Mouse (Mus musculus) CD4-positive, CD25-positive, alpha-beta regulatory T cell, adult 2 months (primary cell): Measurements from ENCODE around the gene Noxo1.
"Not testable (repeated sequence)": the region's sequence is repeated elsewhere in the genome, so short reads cannot be mapped to it uniquely, and the experiment has no call there.

ENCODE experiments used
- DNase-seq: peaks from one replicate; pipeline ENCODE4 v3.0.0-alpha.2; 2012; ENCODE audit warnings: low read depth, low spot score

Noxo1 gene

GRCm38 (mm10) chr17:24676877-24677276, 19.2 kb upstream of the Noxo1 start:
- DNase-seq, result no peak

DNA sequence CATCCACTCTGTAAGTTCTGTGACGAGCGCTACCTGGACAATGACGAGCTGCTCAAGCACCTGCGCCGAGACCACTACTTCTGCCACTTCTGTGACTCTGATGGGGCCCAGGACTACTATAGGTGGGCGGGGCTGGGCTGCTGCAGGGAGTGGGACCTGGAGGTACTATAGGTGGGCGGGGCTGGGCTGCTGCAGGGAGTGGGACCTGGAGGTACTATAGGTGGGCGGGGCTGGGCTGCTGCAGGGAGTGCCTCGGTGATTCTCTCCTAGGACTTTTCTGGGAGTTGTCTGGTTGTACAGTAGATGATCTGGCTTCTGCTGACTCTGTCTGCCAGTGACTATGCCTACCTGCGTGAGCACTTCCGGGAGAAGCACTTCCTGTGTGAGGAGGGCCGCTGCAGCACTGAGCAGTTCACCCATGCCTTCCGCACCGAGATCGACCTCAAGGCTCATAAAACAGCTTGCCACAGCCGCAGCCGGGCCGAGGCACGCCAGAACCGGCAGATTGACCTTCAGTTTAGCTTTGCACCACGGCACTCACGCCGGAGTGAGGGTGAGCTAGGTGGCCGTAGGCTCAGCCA, 18.4 kb upstream of the Noxo1 start:
- DNase-seq, result no peak

DNA sequence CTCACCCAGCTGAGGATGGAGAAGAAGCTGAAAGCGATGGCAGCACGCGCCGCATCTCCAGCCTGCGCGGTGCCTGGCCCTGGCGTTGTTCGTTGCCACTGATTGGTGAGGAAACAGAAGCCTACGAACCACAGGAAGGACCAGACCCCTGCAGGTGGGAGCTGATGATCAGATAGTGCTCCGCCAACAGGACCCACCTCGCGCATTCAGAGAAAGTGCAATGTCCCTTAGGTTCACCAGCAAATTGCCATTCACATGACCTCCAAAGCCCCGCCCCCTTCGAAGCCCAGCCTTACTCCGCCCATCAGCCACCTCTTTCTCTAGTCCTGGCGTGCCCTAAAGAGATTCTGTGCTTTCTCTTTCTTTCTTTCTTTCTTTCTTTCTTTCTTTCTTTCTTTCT, 9.5 kb upstream of the Noxo1 start:
- peak; percentile 78 for DNase-seq

DNA sequence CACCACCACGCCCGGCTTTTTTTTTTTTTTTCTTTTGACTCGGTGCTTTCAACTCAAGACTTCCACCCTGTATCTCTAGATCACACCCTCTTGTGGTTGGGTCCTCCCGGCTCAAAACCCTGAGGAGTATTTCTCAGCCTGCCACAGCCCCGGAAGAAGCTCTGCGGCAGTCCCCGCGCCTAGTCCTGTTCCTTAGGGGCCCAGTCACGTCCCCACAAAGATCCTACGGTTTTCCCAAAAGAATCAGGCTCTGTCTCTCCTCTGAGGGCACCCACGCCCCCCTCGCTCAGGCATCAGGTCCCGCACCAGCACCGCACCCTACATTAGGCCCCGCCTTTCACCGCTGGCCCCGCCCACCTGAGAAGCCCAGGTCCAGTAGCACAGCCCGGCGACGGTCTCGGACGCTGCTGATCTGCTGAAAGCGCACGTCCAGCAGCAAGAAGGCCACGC, 8.9 kb upstream of the Noxo1 start:
- DNase-seq, result peak; percentile 79

DNA sequence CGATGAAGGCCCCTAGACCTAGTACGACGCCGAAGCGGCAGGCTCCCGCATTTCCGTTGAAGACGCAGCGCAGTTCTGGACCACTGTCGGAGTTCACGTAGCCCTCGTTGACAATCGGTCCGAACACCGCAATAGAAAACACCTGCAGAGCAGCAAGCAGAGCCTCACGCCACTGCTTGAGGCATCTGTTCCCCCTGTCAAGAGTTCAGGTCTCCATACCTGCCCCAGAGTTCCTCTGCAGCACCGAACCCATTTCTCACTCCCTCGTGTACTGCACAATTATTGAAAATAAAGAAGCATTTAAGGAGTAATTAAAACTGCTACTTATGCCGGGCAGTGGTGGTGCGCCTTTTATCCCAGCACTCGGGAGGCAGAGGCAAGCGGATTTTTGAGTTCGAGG, 8.4 kb upstream of the Noxo1 start:
- no peak for DNase-seq

- peak; percentile 40 for DNase-seq
Observed at GRCm38 (mm10) chr17:24689251-24690081, 6.6 kb upstream of the Noxo1 start, which contains the start of gene Syngr3. TSS of gene Syngr3 (minus strand) at chr17:24689955.

GRCm38 (mm10) chr17:24692385-24692784, 3.6 kb upstream of the Noxo1 start:
- no peak for DNase-seq

GRCm38 (mm10) chr17:24695326-24696010, 566 bp upstream of the Noxo1 start:
- DNase-seq, result no peak

DNA sequence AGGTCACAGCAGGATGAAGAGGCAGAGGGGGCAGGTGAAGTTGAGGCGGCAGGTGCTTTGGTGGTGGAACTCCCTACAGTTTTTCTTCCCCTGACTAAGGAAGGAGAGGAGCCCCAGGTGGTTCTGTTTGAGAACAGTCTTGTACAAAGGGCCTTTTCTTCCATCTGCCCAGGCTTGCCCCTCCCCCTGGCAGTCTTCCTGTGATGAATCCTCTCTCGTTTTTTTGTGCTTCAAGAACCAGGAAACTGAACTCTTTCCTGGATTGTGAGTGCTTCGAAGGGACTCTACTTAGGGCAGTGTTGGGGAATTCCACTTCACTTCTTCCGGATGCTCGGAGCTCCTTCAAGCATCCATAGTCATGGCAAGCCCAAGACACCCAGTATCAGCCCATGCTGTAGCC, 2.0 kb downstream of the Noxo1 start:
- DNase-seq, result no peak

DNA sequence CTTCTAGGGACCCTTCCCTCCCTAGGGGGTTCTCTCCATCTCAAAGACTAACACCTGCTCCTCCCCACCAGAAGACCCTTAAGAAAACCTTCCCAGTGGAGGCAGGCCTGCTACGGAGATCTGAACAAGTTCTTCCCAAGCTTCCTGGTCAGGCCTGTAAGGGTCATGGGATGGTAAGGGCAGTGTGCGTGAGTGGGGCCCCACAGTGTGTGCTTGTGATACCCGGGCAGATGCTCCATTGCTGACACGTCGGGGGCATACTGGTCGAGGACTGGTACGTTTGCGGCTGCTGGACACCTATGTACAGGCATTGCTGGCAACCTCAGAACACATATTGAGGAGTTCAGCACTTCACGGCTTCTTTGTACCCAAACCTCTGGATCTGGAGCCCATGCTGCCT, 2.7 kb downstream of the Noxo1 start:
- DNase-seq, result no peak

DNA sequence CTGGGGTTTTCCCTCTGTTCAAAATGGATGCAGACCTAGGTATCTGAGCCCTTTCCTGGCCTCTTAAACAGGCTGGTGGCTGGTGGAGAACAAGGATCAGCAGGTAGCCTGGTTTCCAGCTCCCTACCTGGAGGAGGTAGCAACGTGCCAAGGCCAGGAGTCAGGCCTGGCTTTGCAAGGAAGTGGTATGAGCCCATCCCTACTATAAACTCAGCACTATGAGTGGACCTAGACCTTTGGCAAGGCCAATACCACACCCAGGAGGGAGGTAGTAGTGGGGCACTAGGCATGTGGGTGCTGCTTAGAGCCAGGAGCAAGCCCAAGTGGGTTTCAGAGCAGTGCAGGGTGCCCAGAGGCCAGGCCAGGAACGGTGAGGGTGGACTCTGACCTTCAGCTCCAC, 3.4 kb downstream of the Noxo1 start:
- DNase-seq, result no peak

- no peak for DNase-seq
Observed at GRCm38 (mm10) chr17:24701251-24701650, 5.2 kb downstream of the Noxo1 start.

- DNase-seq, result no peak
Observed at GRCm38 (mm10) chr17:24705821-24706220, 9.8 kb downstream of the Noxo1 start.

DNA sequence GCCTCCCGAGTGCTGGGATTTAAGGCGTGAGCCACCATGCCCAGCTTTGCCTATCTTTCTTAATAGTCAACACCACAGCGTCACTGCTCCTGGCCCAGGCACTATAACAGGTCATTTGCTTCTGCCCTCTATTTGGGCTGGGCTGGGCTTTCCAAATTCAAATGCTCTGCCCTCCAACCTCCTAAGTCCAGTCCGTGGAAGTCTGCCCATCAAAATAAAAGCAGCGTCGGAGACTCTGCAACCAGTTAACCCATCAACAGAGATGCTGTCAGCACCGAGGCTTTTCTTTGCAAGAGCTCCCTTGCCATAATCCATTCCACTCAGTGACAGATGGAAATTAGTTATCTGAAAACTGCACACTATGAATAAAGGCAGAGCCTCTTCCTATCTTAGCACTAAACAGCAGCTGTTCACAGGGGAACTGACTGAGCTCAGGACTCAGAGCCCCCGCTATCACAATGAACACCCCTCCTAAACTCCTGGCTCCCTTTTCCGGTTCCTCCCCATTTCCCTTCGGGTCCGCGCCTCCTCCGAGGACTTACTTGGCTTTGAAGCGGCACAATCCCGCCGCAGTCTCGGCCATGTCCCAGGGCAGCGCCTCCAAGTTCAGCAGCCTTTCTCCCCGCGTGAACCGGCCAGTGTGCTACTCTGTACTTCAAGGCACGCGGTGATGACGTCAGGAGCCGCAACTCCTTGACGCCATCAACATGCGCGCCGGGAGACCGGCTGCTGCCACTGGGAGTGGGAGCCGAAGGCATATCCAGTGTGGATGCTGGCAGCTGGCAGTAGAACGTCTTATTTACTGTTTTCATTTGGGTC, 11.2 kb downstream of the Noxo1 start, which contains the start of gene Tbl3:
Gene Tbl3 (minus strand): TSS at position 679 of the 819 bp plus-strand sequence.
- DNase-seq, result peak; percentile 95

- DNase-seq, result peak; percentile 54
Observed at GRCm38 (mm10) chr17:24707801-24708425, 11.9 kb downstream of the Noxo1 start.

DNA sequence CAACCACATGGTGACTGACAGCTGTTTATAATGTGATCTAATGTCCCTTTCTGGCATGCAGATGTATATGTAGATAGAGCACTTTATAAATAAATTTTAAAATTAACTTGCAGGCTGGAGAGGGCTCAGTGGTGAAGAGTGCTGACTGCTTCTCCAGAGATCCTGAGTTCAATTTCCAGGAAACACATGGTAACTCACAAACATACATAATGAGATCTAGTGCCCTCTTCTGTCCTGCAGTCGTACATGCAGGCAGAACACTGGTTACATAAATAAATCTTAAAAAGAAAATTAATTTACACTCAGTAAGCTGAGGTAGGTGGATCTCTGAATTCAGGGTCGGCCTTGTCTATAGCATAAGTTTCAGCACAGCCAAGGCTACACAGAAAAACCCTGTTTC, 12.6 kb downstream of the Noxo1 start:
- peak; percentile 78 for DNase-seq

- DNase-seq, result no peak
Observed at GRCm38 (mm10) chr17:24715556-24715955, 19.5 kb downstream of the Noxo1 start.

DNA sequence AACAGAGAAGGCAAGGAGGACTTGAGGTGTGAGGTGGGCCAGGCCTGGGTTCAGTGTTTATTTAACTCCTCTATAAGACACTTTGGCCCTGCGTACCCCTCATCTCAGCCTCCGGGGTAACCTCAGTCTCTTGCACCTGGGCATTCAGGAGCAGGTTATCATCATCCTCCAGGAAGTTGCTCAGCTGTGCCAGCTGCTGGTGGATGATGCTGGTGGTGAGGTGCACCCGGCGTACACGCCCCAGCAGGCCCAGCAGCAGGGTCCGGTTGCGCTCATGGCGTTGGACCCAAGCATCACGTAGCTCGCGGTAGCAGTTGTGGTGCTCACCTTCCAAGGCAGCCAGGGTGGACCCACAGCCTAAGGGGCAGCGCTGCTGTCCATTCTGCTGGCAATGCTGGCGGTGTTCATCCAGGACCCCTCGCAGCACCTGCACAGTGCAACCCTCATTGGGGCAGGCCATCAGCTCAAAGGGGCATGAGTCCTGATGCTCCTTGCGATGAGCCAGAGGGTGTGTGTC, 20.2 kb downstream of the Noxo1 start:
- DNase-seq, result no peak

DNA sequence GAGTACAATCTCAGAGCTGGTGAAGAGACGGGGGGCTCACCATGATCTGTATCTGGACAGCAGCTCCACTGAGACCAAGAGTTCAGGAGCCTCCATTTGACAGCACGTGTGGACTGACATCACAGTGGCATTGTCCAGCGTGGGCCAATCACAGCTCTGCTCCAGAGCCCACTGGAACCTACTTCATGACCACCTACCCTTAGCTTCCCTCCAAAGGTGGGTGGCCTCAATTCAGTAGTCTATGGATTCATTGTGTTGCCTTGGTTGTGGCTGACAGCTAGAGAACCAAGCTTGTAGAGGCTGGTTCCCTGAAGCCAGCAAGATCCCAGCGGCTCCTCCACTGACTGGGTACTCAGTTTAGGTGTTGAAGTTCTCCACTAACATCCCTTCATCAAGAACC, 21.9 kb downstream of the Noxo1 start, which contains the start of the genes Rnf151 and Rps2:
Gene Rnf151 (minus strand): TSS at position 121 of the 400 bp plus-strand sequence.
Gene Rps2 (plus strand): TSS at position 174 of the 400 bp plus-strand sequence.
- DNase-seq, result no peak

DNA sequence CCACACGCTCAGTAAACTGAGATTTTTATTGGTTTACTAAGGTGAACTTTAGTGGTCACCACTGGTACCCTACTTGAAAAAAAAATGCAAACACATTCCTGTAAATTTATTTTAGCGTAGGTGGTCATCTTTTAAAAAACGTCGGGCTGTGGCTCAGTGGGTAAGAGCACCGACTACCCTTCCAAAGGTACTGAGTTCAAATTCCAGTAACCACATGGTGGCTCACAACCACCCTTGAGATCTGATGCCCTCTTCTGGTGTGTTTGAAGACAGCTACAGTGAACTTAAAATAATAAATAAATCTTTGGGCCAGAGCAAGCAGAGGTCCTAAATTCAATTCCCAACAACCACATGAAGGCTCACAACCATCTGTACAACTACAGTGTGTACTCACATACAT, 22.9 kb downstream of the Noxo1 start:
- DNase-seq, result not testable (repeated sequence)
